Mouse (Mus musculus): ENCODE data around the gene Mxi1. TPM values are rescaled to one million over a fixed set of nuclear protein-coding genes. Genes with fewer than 3 reads are reported as not detected.
A peak's percentile ranks its signal among the peaks of the same experiment; 100 is the strongest.

Mxi1 gene
- polyA plus RNA-seq, 1 experiment from 2014 or later, result 31.0 TPM

GRCm38 (mm10) chr19:53355065-53355464, 44.7 kb downstream of the Mxi1 start:
- Histone ChIP-seq H3K9me3 (replicated peaks) (no peaks in the 10 kb centered on the region), H3K4me2 (no peak overlapping the region), H3K4me3 (replicated peaks) (no peak overlapping the region), H3K27me3 (no peaks in the 10 kb centered on the region), H3K27ac (no peak overlapping the region), H3K9ac (no peak overlapping the region), H3K36me3 (peaks cover 13% of the 10 kb centered on the region; the same call in 1 of the 2 replicates), H3K4me1 (replicated peaks) (peaks cover 15% of the 10 kb centered on the region)
- WGBS (ENCODE audit: insufficient replicate concordance), result 85% methylated on average over 16 of the region's 16 CpGs
- DNase-seq (no peak), ATAC-seq (ENCODE audit: low read depth) (no peak)

- Histone ChIP-seq H3K4me1 (replicated peaks) (peaks cover 24% of the 10 kb centered on the region), H3K9me3 (replicated peaks) (no peaks in the 10 kb centered on the region), H3K27me3 (no peaks in the 10 kb centered on the region), H3K4me2 (no peak overlapping the region), H3K9ac (no peak overlapping the region), H3K4me3 (replicated peaks) (no peak overlapping the region), H3K27ac (no peak overlapping the region), H3K36me3 (no peaks in the 10 kb centered on the region)
- 74% methylated on average over 22 of the region's 22 CpGs for WGBS (ENCODE audit: insufficient replicate concordance)
- ATAC-seq (ENCODE audit: low read depth) (no peak), DNase-seq (no peak)
Observed at GRCm38 (mm10) chr19:53359160-53360033, 49.1 kb downstream of the Mxi1 start.

GRCm38 (mm10) chr19:53360265-53360958, 50.1 kb downstream of the Mxi1 start:
- no peaks in the 10 kb centered on the region for H3K27me3 ChIP-seq
- DNase-seq (no peak), ATAC-seq (ENCODE audit: low read depth) (no peak)
- no peaks in the 10 kb centered on the region for H3K36me3 ChIP-seq
- H3K4me2 ChIP-seq, result no peak overlapping the region
- no peaks in the 10 kb centered on the region for H3K9me3 ChIP-seq (replicated peaks)
- no peak overlapping the region for H3K9ac ChIP-seq
- 76% methylated on average over 8 of the region's 8 CpGs for WGBS (ENCODE audit: insufficient replicate concordance)
- H3K4me3 ChIP-seq (replicated peaks), result no peak overlapping the region
- H3K27ac ChIP-seq, result no peak overlapping the region
- peaks cover 29% of the 10 kb centered on the region for H3K4me1 ChIP-seq (replicated peaks)

- no peaks in the 10 kb centered on the region for H3K27me3 ChIP-seq
- DNase-seq, result peak; percentile 47
- no peak overlapping the region for H3K4me3 ChIP-seq (replicated peaks)
- H3K36me3 ChIP-seq, result no peaks in the 10 kb centered on the region
- 42% methylated on average over 2 of the region's 2 CpGs for WGBS (ENCODE audit: insufficient replicate concordance)
- H3K27ac ChIP-seq, result no peak overlapping the region
- H3K4me1 ChIP-seq (replicated peaks), result peaks cover 35% of the 10 kb centered on the region
- no peaks in the 10 kb centered on the region for H3K9me3 ChIP-seq (replicated peaks)
- no peak overlapping the region for H3K4me2 ChIP-seq
- peak; percentile 50; the same call in 1 of the 2 replicates for ATAC-seq (ENCODE audit: low read depth)
- no peak overlapping the region for H3K9ac ChIP-seq
Observed at GRCm38 (mm10) chr19:53362967-53363366, 52.6 kb downstream of the Mxi1 start.

- no peak overlapping the region for H3K4me2 ChIP-seq
- H3K9ac ChIP-seq, result no peak overlapping the region
- H3K4me1 ChIP-seq (replicated peaks), result peaks cover 36% of the 10 kb centered on the region
- no peak overlapping the region for H3K27ac ChIP-seq
- no peak for ATAC-seq (ENCODE audit: low read depth)
- no peak overlapping the region for H3K4me3 ChIP-seq (replicated peaks)
- WGBS (ENCODE audit: insufficient replicate concordance), result 77% methylated on average over 2 of the region's 2 CpGs
- no peaks in the 10 kb centered on the region for H3K36me3 ChIP-seq
- no peaks in the 10 kb centered on the region for H3K9me3 ChIP-seq (replicated peaks)
- no peaks in the 10 kb centered on the region for H3K27me3 ChIP-seq
- no peak for DNase-seq
Observed at GRCm38 (mm10) chr19:53364551-53364950, 54.2 kb downstream of the Mxi1 start.

- no peaks in the 10 kb centered on the region for H3K9me3 ChIP-seq (replicated peaks)
- no peak overlapping the region for H3K9ac ChIP-seq
- no peaks in the 10 kb centered on the region for H3K27me3 ChIP-seq
- WGBS (ENCODE audit: insufficient replicate concordance), result 52% methylated on average over 9 of the region's 9 CpGs
- no peak overlapping the region for H3K27ac ChIP-seq
- H3K4me2 ChIP-seq, result 0 out of 2 replicates have a peak overlapping the region, but pooled peaks have one; percentile 8
- 0 out of 2 replicates have a peak, but pooled peaks have one; percentile 38 for ATAC-seq (ENCODE audit: low read depth)
- H3K36me3 ChIP-seq, result peaks cover under 1% of the 10 kb centered on the region; the same call in 1 of the 2 replicates
- H3K4me3 ChIP-seq (replicated peaks), result no peak overlapping the region
- DNase-seq, result no peak
- peaks cover 33% of the 10 kb centered on the region for H3K4me1 ChIP-seq (replicated peaks)
Observed at GRCm38 (mm10) chr19:53364963-53365362, 54.6 kb downstream of the Mxi1 start.

GRCm38 (mm10) chr19:53366057-53366775, 55.9 kb downstream of the Mxi1 start:
- 80% methylated on average over 11 of the region's 11 CpGs for WGBS (ENCODE audit: insufficient replicate concordance)
- H3K27me3 ChIP-seq, result no peaks in the 10 kb centered on the region
- no peak overlapping the region for H3K4me2 ChIP-seq
- H3K36me3 ChIP-seq, result peaks cover 6% of the 10 kb centered on the region
- no peak overlapping the region for H3K27ac ChIP-seq
- ATAC-seq (ENCODE audit: low read depth), result no peak
- no peak overlapping the region for H3K9ac ChIP-seq
- H3K9me3 ChIP-seq (replicated peaks), result no peaks in the 10 kb centered on the region
- no peak for DNase-seq
- H3K4me1 ChIP-seq (replicated peaks), result peaks cover 21% of the 10 kb centered on the region
- no peak overlapping the region for H3K4me3 ChIP-seq (replicated peaks)

GRCm38 (mm10) chr19:53366881-53367280, 56.6 kb downstream of the Mxi1 start:
- H3K36me3 ChIP-seq, result peaks cover 12% of the 10 kb centered on the region
- H3K4me2 ChIP-seq, result no peak overlapping the region
- H3K9ac ChIP-seq, result no peak overlapping the region
- ATAC-seq (ENCODE audit: low read depth) (no peak), DNase-seq (no peak)
- 84% methylated on average over 7 of the region's 7 CpGs for WGBS (ENCODE audit: insufficient replicate concordance)
- peaks cover 19% of the 10 kb centered on the region for H3K4me1 ChIP-seq (replicated peaks)
- H3K27me3 ChIP-seq, result no peaks in the 10 kb centered on the region
- no peak overlapping the region for H3K27ac ChIP-seq
- no peaks in the 10 kb centered on the region for H3K9me3 ChIP-seq (replicated peaks)
- no peak overlapping the region for H3K4me3 ChIP-seq (replicated peaks)

GRCm38 (mm10) chr19:53369469-53370043, 59.2 kb downstream of the Mxi1 start:
- H3K4me1 ChIP-seq (replicated peaks), result peaks cover 19% of the 10 kb centered on the region
- WGBS (ENCODE audit: insufficient replicate concordance), result 36% methylated on average over 14 of the region's 14 CpGs
- no peaks in the 10 kb centered on the region for H3K27me3 ChIP-seq
- no peak overlapping the region for H3K4me2 ChIP-seq
- H3K27ac ChIP-seq, result no peak overlapping the region
- peak; percentile 48 for DNase-seq
- peaks cover 38% of the 10 kb centered on the region for H3K36me3 ChIP-seq
- no peak overlapping the region for H3K4me3 ChIP-seq (replicated peaks)
- H3K9me3 ChIP-seq (replicated peaks), result no peaks in the 10 kb centered on the region
- no peak overlapping the region for H3K9ac ChIP-seq
- ATAC-seq (ENCODE audit: low read depth), result peak; percentile 44; the same call in 1 of the 2 replicates

- no peaks in the 10 kb centered on the region for H3K9me3 ChIP-seq (replicated peaks)
- no peak for ATAC-seq (ENCODE audit: low read depth)
- H3K4me1 ChIP-seq (replicated peaks), result peaks cover 15% of the 10 kb centered on the region
- WGBS (ENCODE audit: insufficient replicate concordance), result 73% methylated on average over 15 of the region's 15 CpGs
- H3K27me3 ChIP-seq, result no peaks in the 10 kb centered on the region
- H3K9ac ChIP-seq, result no peak overlapping the region
- DNase-seq, result no peak
- peaks cover 44% of the 10 kb centered on the region for H3K36me3 ChIP-seq
- H3K4me3 ChIP-seq (replicated peaks), result no peak overlapping the region
- no peak overlapping the region for H3K4me2 ChIP-seq
- H3K27ac ChIP-seq, result no peak overlapping the region
Observed at GRCm38 (mm10) chr19:53370233-53370632, 59.9 kb downstream of the Mxi1 start.

- DNase-seq (no peak), ATAC-seq (ENCODE audit: low read depth) (no peak)
- H3K36me3 ChIP-seq, result peaks cover 56% of the 10 kb centered on the region
- H3K27me3 ChIP-seq, result no peaks in the 10 kb centered on the region
- H3K27ac ChIP-seq, result no peak within 1 kb of the TSS
- H3K4me2 ChIP-seq, result no peak within 1 kb of the TSS
- H3K4me3 ChIP-seq (replicated peaks), result no peak within 1 kb of the TSS
- H3K4me1 ChIP-seq (replicated peaks), result peaks cover 8% of the 10 kb centered on the region
- WGBS (ENCODE audit: insufficient replicate concordance), result 84% methylated on average over 13 of the region's 13 CpGs
- H3K9me3 ChIP-seq (replicated peaks), result no peaks in the 10 kb centered on the region
- no peak within 1 kb of the TSS for H3K9ac ChIP-seq
Observed at GRCm38 (mm10) chr19:53371666-53372065, 61.3 kb downstream of the Mxi1 start, which contains the start of gene Gm10197. TSS of gene Gm10197 (minus strand) at chr19:53371766.
